Mouse (Mus musculus): ENCODE data around the gene Actn3. TPM values are rescaled to one million over a fixed set of nuclear protein-coding genes. Genes with fewer than 3 reads are reported as not detected.
"Not testable (repeated sequence)": the region's sequence is repeated elsewhere in the genome, so short reads cannot be mapped to it uniquely, and the experiment has no call there.

The Actn3 gene
- polyA plus RNA-seq, 1 experiment from 2014 or later, result 2.9 TPM

GRCm38 (mm10) chr19:4836096-4836495 is 41.6 kb downstream of the Actn3 start:
- no peak overlapping the region for H3K4me2 ChIP-seq
- no peak for ATAC-seq (ENCODE audit: low FRiP score)
- no peak overlapping the region for H3K27ac ChIP-seq (replicated peaks)
- H3K9me3 ChIP-seq (replicated peaks), result no peaks in the 10 kb centered on the region
- peaks cover 29% of the 10 kb centered on the region for H3K4me1 ChIP-seq
- peaks cover 15% of the 10 kb centered on the region for H3K36me3 ChIP-seq
- no peak overlapping the region for H3K9ac ChIP-seq (replicated peaks)
- H3K27me3 ChIP-seq (replicated peaks), result peaks cover 13% of the 10 kb centered on the region
- H3K4me3 ChIP-seq (replicated peaks), result no peak overlapping the region
- WGBS, result 77% methylated on average over 2 of the region's 2 CpGs

- Histone ChIP-seq H3K27ac (replicated peaks) (no peak overlapping the region), H3K4me3 (replicated peaks) (no peak overlapping the region), H3K9me3 (replicated peaks) (no peaks in the 10 kb centered on the region), H3K4me2 (no peak overlapping the region), H3K9ac (replicated peaks) (no peak overlapping the region), H3K36me3 (peaks cover 15% of the 10 kb centered on the region), H3K4me1 (peaks cover 20% of the 10 kb centered on the region), H3K27me3 (replicated peaks) (no peaks in the 10 kb centered on the region)
- WGBS, result 93% methylated on average over 8 of the region's 8 CpGs
- ATAC-seq (ENCODE audit: low FRiP score), result no peak
These were observed 43.7 kb downstream of the Actn3 start for GRCm38 (mm10) chr19:4833977-4834376.

- no peak overlapping the region for H3K9ac ChIP-seq (replicated peaks)
- H3K27me3 ChIP-seq (replicated peaks), result no peaks in the 10 kb centered on the region
- H3K27ac ChIP-seq (replicated peaks), result no peak overlapping the region
- H3K4me2 ChIP-seq, result no peak overlapping the region
- no peak for ATAC-seq (ENCODE audit: low FRiP score)
- 58% methylated on average over 7 of the region's 7 CpGs for WGBS
- H3K36me3 ChIP-seq, result peaks cover 20% of the 10 kb centered on the region
- no peaks in the 10 kb centered on the region for H3K9me3 ChIP-seq (replicated peaks)
- H3K4me3 ChIP-seq (replicated peaks), result no peak overlapping the region
- H3K4me1 ChIP-seq, result 0 out of 2 replicates have a peak, but pooled peaks cover 7% of the 10 kb centered on the region
These were observed 48.6 kb downstream of the Actn3 start for GRCm38 (mm10) chr19:4829156-4829555.

- 61% methylated on average over 16 of the region's 16 CpGs for WGBS
- H3K9me3 ChIP-seq (replicated peaks), result no peaks in the 10 kb centered on the region
- H3K4me2 ChIP-seq, result no peak overlapping the region
- no peak overlapping the region for H3K27ac ChIP-seq (replicated peaks)
- H3K4me1 ChIP-seq, result 0 out of 2 replicates have a peak, but pooled peaks cover 7% of the 10 kb centered on the region
- no peak for ATAC-seq (ENCODE audit: low FRiP score)
- H3K4me3 ChIP-seq (replicated peaks), result no peak overlapping the region
- H3K27me3 ChIP-seq (replicated peaks), result no peaks in the 10 kb centered on the region
- H3K9ac ChIP-seq (replicated peaks), result no peak overlapping the region
- peaks cover 17% of the 10 kb centered on the region for H3K36me3 ChIP-seq
These were observed 49.1 kb downstream of the Actn3 start for GRCm38 (mm10) chr19:4828444-4829114.

- no peaks in the 10 kb centered on the region for H3K9me3 ChIP-seq (replicated peaks)
- no peaks in the 10 kb centered on the region for H3K4me1 ChIP-seq
- 73% methylated on average over 5 of the region's 5 CpGs for WGBS
- peaks cover 5% of the 10 kb centered on the region for H3K36me3 ChIP-seq
- peak; percentile 45; the same call in 1 of the 2 replicates for ATAC-seq (ENCODE audit: low FRiP score)
- no peak overlapping the region for H3K4me3 ChIP-seq (replicated peaks)
- H3K27ac ChIP-seq (replicated peaks), result no peak overlapping the region
- H3K9ac ChIP-seq (replicated peaks), result no peak overlapping the region
- H3K4me2 ChIP-seq, result no peak overlapping the region
- H3K27me3 ChIP-seq (replicated peaks), result no peaks in the 10 kb centered on the region
These were observed 56.9 kb downstream of the Actn3 start for GRCm38 (mm10) chr19:4820678-4821303.

GRCm38 (mm10) chr19:4817182-4817835 is 60.4 kb downstream of the Actn3 start:
- 68% methylated on average over 1 of the region's 1 CpGs for WGBS

GRCm38 (mm10) chr19:4813015-4813414 is 64.7 kb downstream of the Actn3 start:
- ATAC-seq (ENCODE audit: low FRiP score), result no peak
- H3K9me3 ChIP-seq (replicated peaks), result no peaks in the 10 kb centered on the region
- H3K27ac ChIP-seq (replicated peaks), result no peak overlapping the region
- no peaks in the 10 kb centered on the region for H3K36me3 ChIP-seq
- WGBS, result 86% methylated on average over 5 of the region's 6 CpGs
- no peak overlapping the region for H3K9ac ChIP-seq (replicated peaks)
- H3K4me3 ChIP-seq (replicated peaks), result no peak overlapping the region
- H3K27me3 ChIP-seq (replicated peaks), result no peaks in the 10 kb centered on the region
- H3K4me2 ChIP-seq, result no peak overlapping the region
- H3K4me1 ChIP-seq, result peaks cover 27% of the 10 kb centered on the region

More at GRCm38 (mm10) chr19:4817182-4817835, 60.4 kb downstream of the Actn3 start:
- H3K4me1 ChIP-seq, result peaks cover 2% of the 10 kb centered on the region
- H3K27ac ChIP-seq (replicated peaks), result no peak overlapping the region
- no peak overlapping the region for H3K9ac ChIP-seq (replicated peaks)
- H3K4me3 ChIP-seq (replicated peaks), result no peak overlapping the region
- H3K4me2 ChIP-seq, result no peak overlapping the region
- H3K36me3 ChIP-seq, result no peaks in the 10 kb centered on the region
- H3K27me3 ChIP-seq (replicated peaks), result no peaks in the 10 kb centered on the region
- H3K9me3 ChIP-seq (replicated peaks), result no peaks in the 10 kb centered on the region
- ATAC-seq (ENCODE audit: low FRiP score), result no peak

GRCm38 (mm10) chr19:4812334-4812949 is 65.3 kb downstream of the Actn3 start:
- Histone ChIP-seq H3K4me3 (replicated peaks) (peak overlapping the region; percentile 87), H3K9ac (replicated peaks) (peak overlapping the region; percentile 85), H3K4me2 (peak overlapping the region; percentile 85), H3K4me1 (peaks cover 31% of the 10 kb centered on the region), H3K27ac (replicated peaks) (peak overlapping the region; percentile 94)
- not testable (repeated sequence) for ATAC-seq (ENCODE audit: low FRiP score); H3K27me3 ChIP-seq (replicated peaks); H3K36me3 ChIP-seq; H3K9me3 ChIP-seq (replicated peaks)
- 82% methylated on average over 8 of the region's 8 CpGs for WGBS

GRCm38 (mm10) chr19:4811909-4812242 is 65.8 kb downstream of the Actn3 start:
- Histone ChIP-seq H3K9me3 (replicated peaks) (no peaks in the 10 kb centered on the region), H3K4me1 (peaks cover 31% of the 10 kb centered on the region), H3K4me2 (peak overlapping the region; percentile 85), H3K4me3 (replicated peaks) (peak overlapping the region; percentile 87), H3K36me3 (no peaks in the 10 kb centered on the region), H3K9ac (replicated peaks) (peak overlapping the region; percentile 85), H3K27ac (replicated peaks) (peak overlapping the region; percentile 94), H3K27me3 (replicated peaks) (no peaks in the 10 kb centered on the region)
- WGBS, result 4% methylated on average over 12 of the region's 12 CpGs
- ATAC-seq (ENCODE audit: low FRiP score), result peak; percentile 25

Data from neural tube, embryonic 15.5 days (tissue).